Mouse (Mus musculus): ENCODE data around the gene Esrra. TPM values are rescaled to one million over a fixed set of nuclear protein-coding genes. Genes with fewer than 3 reads are reported as not detected.

The Esrra gene
- polyA plus RNA-seq, 1 experiment from 2014 or later: 4.1 TPM

GRCm38 (mm10) chr19:6954046-6954445 lies 32.4 kb upstream of the Esrra start:
- H3K4me2 ChIP-seq (ENCODE audit: low read depth): no peak overlapping the region
- DNase-seq (ENCODE audit: low spot score) (no peak), ATAC-seq (ENCODE audit: insufficient read depth, low FRiP score, low TSS enrichment) (no peak)
- no peaks in the 10 kb centered on the region for H3K27me3 ChIP-seq (ENCODE audit: control insufficient read depth, insufficient read depth, low read length)
- H3K9me3 ChIP-seq (ENCODE audit: control insufficient read depth, low read length): no peaks in the 10 kb centered on the region
- H3K9ac ChIP-seq (ENCODE audit: low read length): no peak overlapping the region
- 60% methylated on average over 9 of the region's 9 CpGs for WGBS
- H3K27ac ChIP-seq (ENCODE audit: low read depth, low read length): no peak overlapping the region
- 0 out of 2 replicates have a peak, but pooled peaks cover 3% of the 10 kb centered on the region for H3K36me3 ChIP-seq (ENCODE audit: control insufficient read depth, insufficient read depth, low read length)
- H3K4me1 ChIP-seq (ENCODE audit: control insufficient read depth, insufficient read depth, low read length): peaks cover 10% of the 10 kb centered on the region
- H3K4me3 ChIP-seq (ENCODE audit: low read depth, low read length): no peak overlapping the region

GRCm38 (mm10) chr19:6952712-6953037 lies 31.1 kb upstream of the Esrra start:
- H3K27me3 ChIP-seq (ENCODE audit: control insufficient read depth, insufficient read depth, low read length): no peaks in the 10 kb centered on the region
- H3K4me3 ChIP-seq (ENCODE audit: low read depth, low read length): peak overlapping the region; percentile 63
- no peaks in the 10 kb centered on the region for H3K9me3 ChIP-seq (ENCODE audit: control insufficient read depth, low read length)
- H3K4me1 ChIP-seq (ENCODE audit: control insufficient read depth, insufficient read depth, low read length): peaks cover 10% of the 10 kb centered on the region
- H3K27ac ChIP-seq (ENCODE audit: low read depth, low read length): no peak overlapping the region
- WGBS: 34% methylated on average over 3 of the region's 3 CpGs
- peak overlapping the region; percentile 81 for H3K4me2 ChIP-seq (ENCODE audit: low read depth)
- DNase-seq (ENCODE audit: low spot score) (no peak), ATAC-seq (ENCODE audit: insufficient read depth, low FRiP score, low TSS enrichment) (no peak)
- H3K9ac ChIP-seq (ENCODE audit: low read length): peak overlapping the region; percentile 86
- no peaks in the 10 kb centered on the region for H3K36me3 ChIP-seq (ENCODE audit: control insufficient read depth, insufficient read depth, low read length)

- WGBS: 4% methylated on average over 31 of the region's 31 CpGs
- ATAC-seq (ENCODE audit: insufficient read depth, low FRiP score, low TSS enrichment) (peak; percentile 43), DNase-seq (ENCODE audit: low spot score) (peak; percentile 56)
- peak overlapping the region; percentile 81 for H3K4me2 ChIP-seq (ENCODE audit: low read depth)
- no peaks in the 10 kb centered on the region for H3K36me3 ChIP-seq (ENCODE audit: control insufficient read depth, insufficient read depth, low read length)
- H3K9me3 ChIP-seq (ENCODE audit: control insufficient read depth, low read length): no peaks in the 10 kb centered on the region
- H3K27ac ChIP-seq (ENCODE audit: low read depth, low read length): peak overlapping the region; percentile 97
- H3K4me1 ChIP-seq (ENCODE audit: control insufficient read depth, insufficient read depth, low read length): peaks cover 10% of the 10 kb centered on the region
- peak overlapping the region; percentile 63 for H3K4me3 ChIP-seq (ENCODE audit: low read depth, low read length)
- no peaks in the 10 kb centered on the region for H3K27me3 ChIP-seq (ENCODE audit: control insufficient read depth, insufficient read depth, low read length)
- peak overlapping the region; percentile 86 for H3K9ac ChIP-seq (ENCODE audit: low read length)
Observed at GRCm38 (mm10) chr19:6951994-6952711, 30.5 kb upstream of the Esrra start.

GRCm38 (mm10) chr19:6951381-6951968 lies 29.9 kb upstream of the Esrra start:
- Histone ChIP-seq H3K36me3 (ENCODE audit: control insufficient read depth, insufficient read depth, low read length) (no peaks in the 10 kb centered on the region), H3K9me3 (ENCODE audit: control insufficient read depth, low read length) (no peaks in the 10 kb centered on the region), H3K9ac (ENCODE audit: low read length) (peak overlapping the region; percentile 86), H3K27ac (ENCODE audit: low read depth, low read length) (peak overlapping the region; percentile 97), H3K4me2 (ENCODE audit: low read depth) (peak overlapping the region; percentile 81), H3K27me3 (ENCODE audit: control insufficient read depth, insufficient read depth, low read length) (no peaks in the 10 kb centered on the region), H3K4me1 (ENCODE audit: control insufficient read depth, insufficient read depth, low read length) (peaks cover 10% of the 10 kb centered on the region), H3K4me3 (ENCODE audit: low read depth, low read length) (peak overlapping the region; percentile 63)
- WGBS: under 1% methylated on average over 35 of the region's 35 CpGs
- DNase-seq (ENCODE audit: low spot score) (peak; percentile 94), ATAC-seq (ENCODE audit: insufficient read depth, low FRiP score, low TSS enrichment) (peak; percentile 74)

GRCm38 (mm10) chr19:6950613-6951153 lies 29.1 kb upstream of the Esrra start:
- 0% methylated on average over 28 of the region's 28 CpGs for WGBS
- peak; percentile 61 for ATAC-seq (ENCODE audit: insufficient read depth, low FRiP score, low TSS enrichment)
- H3K9ac ChIP-seq (ENCODE audit: low read length): peak overlapping the region; percentile 86

GRCm38 (mm10) chr19:6949951-6950350 lies 28.3 kb upstream of the Esrra start:
- no peaks in the 10 kb centered on the region for H3K9me3 ChIP-seq (ENCODE audit: control insufficient read depth, low read length)
- H3K36me3 ChIP-seq (ENCODE audit: control insufficient read depth, insufficient read depth, low read length): no peaks in the 10 kb centered on the region
- peak overlapping the region; percentile 97; the same call in 1 of the 2 replicates for H3K27ac ChIP-seq (ENCODE audit: low read depth, low read length)
- H3K9ac ChIP-seq (ENCODE audit: low read length): peak overlapping the region; percentile 86
- H3K4me3 ChIP-seq (ENCODE audit: low read depth, low read length): peak overlapping the region; percentile 63
- no peaks in the 10 kb centered on the region for H3K27me3 ChIP-seq (ENCODE audit: control insufficient read depth, insufficient read depth, low read length)
- peak overlapping the region; percentile 81 for H3K4me2 ChIP-seq (ENCODE audit: low read depth)
- DNase-seq (ENCODE audit: low spot score) (no peak), ATAC-seq (ENCODE audit: insufficient read depth, low FRiP score, low TSS enrichment) (no peak)
- peaks cover 10% of the 10 kb centered on the region for H3K4me1 ChIP-seq (ENCODE audit: control insufficient read depth, insufficient read depth, low read length)
- 54% methylated on average over 5 of the region's 5 CpGs for WGBS

More at GRCm38 (mm10) chr19:6950613-6951153, 29.1 kb upstream of the Esrra start:
- H3K27ac ChIP-seq (ENCODE audit: low read depth, low read length): peak overlapping the region; percentile 97
- peak overlapping the region; percentile 81 for H3K4me2 ChIP-seq (ENCODE audit: low read depth)
- H3K27me3 ChIP-seq (ENCODE audit: control insufficient read depth, insufficient read depth, low read length): no peaks in the 10 kb centered on the region
- peaks cover 10% of the 10 kb centered on the region for H3K4me1 ChIP-seq (ENCODE audit: control insufficient read depth, insufficient read depth, low read length)
- peak; percentile 72 for DNase-seq (ENCODE audit: low spot score)
- no peaks in the 10 kb centered on the region for H3K36me3 ChIP-seq (ENCODE audit: control insufficient read depth, insufficient read depth, low read length)
- H3K9me3 ChIP-seq (ENCODE audit: control insufficient read depth, low read length): no peaks in the 10 kb centered on the region
- peak overlapping the region; percentile 63 for H3K4me3 ChIP-seq (ENCODE audit: low read depth, low read length)

- Histone ChIP-seq H3K4me3 (ENCODE audit: low read depth, low read length) (no peak overlapping the region), H3K27me3 (ENCODE audit: control insufficient read depth, insufficient read depth, low read length) (no peaks in the 10 kb centered on the region), H3K4me2 (ENCODE audit: low read depth) (no peak overlapping the region), H3K36me3 (ENCODE audit: control insufficient read depth, insufficient read depth, low read length) (no peaks in the 10 kb centered on the region), H3K4me1 (ENCODE audit: control insufficient read depth, insufficient read depth, low read length) (peaks cover 10% of the 10 kb centered on the region), H3K9me3 (ENCODE audit: control insufficient read depth, low read length) (no peaks in the 10 kb centered on the region), H3K27ac (ENCODE audit: low read depth, low read length) (no peak overlapping the region), H3K9ac (ENCODE audit: low read length) (no peak overlapping the region)
- ATAC-seq (ENCODE audit: insufficient read depth, low FRiP score, low TSS enrichment) (no peak), DNase-seq (ENCODE audit: low spot score) (no peak)
- WGBS: 88% methylated on average over 5 of the region's 5 CpGs
Observed at GRCm38 (mm10) chr19:6949532-6949931, 27.9 kb upstream of the Esrra start.

- no peak for ATAC-seq (ENCODE audit: insufficient read depth, low FRiP score, low TSS enrichment)
- DNase-seq (ENCODE audit: low spot score): no peak
- H3K9me3 ChIP-seq (ENCODE audit: control insufficient read depth, low read length): no peaks in the 10 kb centered on the region
- H3K9ac ChIP-seq (ENCODE audit: low read length): no peak overlapping the region
- no peaks in the 10 kb centered on the region for H3K27me3 ChIP-seq (ENCODE audit: control insufficient read depth, insufficient read depth, low read length)
- H3K4me1 ChIP-seq (ENCODE audit: control insufficient read depth, insufficient read depth, low read length): peaks cover 10% of the 10 kb centered on the region
- no peaks in the 10 kb centered on the region for H3K36me3 ChIP-seq (ENCODE audit: control insufficient read depth, insufficient read depth, low read length)
- no peak overlapping the region for H3K4me3 ChIP-seq (ENCODE audit: low read depth, low read length)
- WGBS: 78% methylated on average over 4 of the region's 4 CpGs
- H3K4me2 ChIP-seq (ENCODE audit: low read depth): no peak overlapping the region
- H3K27ac ChIP-seq (ENCODE audit: low read depth, low read length): no peak overlapping the region
Observed at GRCm38 (mm10) chr19:6948186-6948585, 26.6 kb upstream of the Esrra start.

GRCm38 (mm10) chr19:6947742-6948141 lies 26.1 kb upstream of the Esrra start:
- Histone ChIP-seq H3K9ac (ENCODE audit: low read length) (no peak overlapping the region), H3K27me3 (ENCODE audit: control insufficient read depth, insufficient read depth, low read length) (no peaks in the 10 kb centered on the region), H3K9me3 (ENCODE audit: control insufficient read depth, low read length) (no peaks in the 10 kb centered on the region), H3K27ac (ENCODE audit: low read depth, low read length) (no peak overlapping the region), H3K4me1 (ENCODE audit: control insufficient read depth, insufficient read depth, low read length) (peaks cover 11% of the 10 kb centered on the region), H3K36me3 (ENCODE audit: control insufficient read depth, insufficient read depth, low read length) (no peaks in the 10 kb centered on the region), H3K4me2 (ENCODE audit: low read depth) (no peak overlapping the region), H3K4me3 (ENCODE audit: low read depth, low read length) (no peak overlapping the region)
- no peak for ATAC-seq (ENCODE audit: insufficient read depth, low FRiP score, low TSS enrichment)
- no peak for DNase-seq (ENCODE audit: low spot score)
- 64% methylated on average over 4 of the region's 4 CpGs for WGBS

Measured in neural tube, embryonic 11.5 days (tissue).